Mouse (Mus musculus): ENCODE data around the gene Ucp3. TPM values are rescaled to one million over a fixed set of nuclear protein-coding genes. Genes with fewer than 3 reads are reported as not detected.

The Ucp3 gene
- polyA plus RNA-seq, 1 experiment from 2014 or later: 0.08 TPM

DNA sequence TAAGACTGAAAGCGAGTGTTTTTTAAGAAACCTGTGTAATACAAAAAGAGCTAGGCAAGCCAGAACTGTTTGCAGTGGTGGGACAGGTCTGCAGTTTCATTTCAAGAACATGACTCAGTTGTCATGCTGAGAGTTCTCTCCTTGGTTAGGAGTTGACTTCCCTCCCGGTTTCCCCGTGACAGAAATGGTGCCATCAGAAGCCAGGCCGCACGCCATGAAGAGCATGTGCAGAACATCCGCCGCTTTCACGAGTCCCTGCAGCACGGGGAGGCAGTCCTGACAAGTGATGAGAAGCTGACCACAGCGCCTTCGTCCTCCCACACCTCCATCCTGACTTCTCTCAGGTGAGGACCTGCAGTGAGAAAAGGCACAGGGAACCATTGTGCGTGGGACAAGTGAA, 24.3 kb upstream of the Ucp3 start:
- H3K27me3 ChIP-seq (ENCODE audit: control insufficient read depth, insufficient read depth, low read length): no peaks in the 10 kb centered on the region
- H3K9ac ChIP-seq (ENCODE audit: low read length): no peak overlapping the region
- H3K4me3 ChIP-seq (ENCODE audit: control insufficient read depth in 1 of 2, insufficient read depth in 1 of 2, low read depth in 1 of 2, low read length in 2 of 2): no peak overlapping the region
- H3K4me2 ChIP-seq (ENCODE audit: low read length): no peak overlapping the region
- H3K9me3 ChIP-seq (ENCODE audit: control insufficient read depth, low read length): no peaks in the 10 kb centered on the region
- peaks cover 80% of the 10 kb centered on the region for H3K36me3 ChIP-seq (ENCODE audit: control insufficient read depth, insufficient read depth, low read length)
- WGBS: 89% methylated on average over 12 of the region's 12 CpGs
- no peaks in the 10 kb centered on the region for H3K4me1 ChIP-seq (ENCODE audit: control insufficient read depth in 2 of 2, insufficient read depth in 2 of 2, low read length in 2 of 2)
- no peak overlapping the region for H3K27ac ChIP-seq (replicated peaks in 1 of 2; ENCODE audit: control insufficient read depth in 1 of 2, insufficient read depth in 1 of 2, low read depth in 2 of 2, low read length in 2 of 2)
- no peak for ATAC-seq (ENCODE audit: insufficient number of reproducible peaks, insufficient read depth, low FRiP score, low read depth)

DNA sequence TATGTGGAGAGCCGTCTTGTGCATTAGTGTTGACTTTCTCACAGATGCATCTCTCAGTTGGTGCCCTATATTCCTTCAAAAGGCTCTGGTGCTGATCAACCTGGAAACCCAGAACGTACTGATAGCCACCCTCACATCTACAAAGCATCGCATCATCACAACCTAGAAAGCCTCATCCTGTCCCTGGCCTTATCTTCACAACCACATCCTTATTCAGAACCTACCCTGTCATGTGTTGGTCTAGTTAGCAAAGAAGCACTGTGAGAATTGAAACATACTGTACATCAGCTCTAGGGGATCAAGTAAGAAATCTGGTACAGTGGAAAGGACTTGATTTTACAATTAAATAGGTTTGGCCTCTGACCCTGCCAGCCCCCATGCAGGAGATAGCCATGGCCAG, 23.8 kb upstream of the Ucp3 start:
- Histone ChIP-seq H3K36me3 (ENCODE audit: control insufficient read depth, insufficient read depth, low read length) (peaks cover 80% of the 10 kb centered on the region), H3K4me3 (ENCODE audit: control insufficient read depth in 1 of 2, insufficient read depth in 1 of 2, low read depth in 1 of 2, low read length in 2 of 2) (no peak overlapping the region), H3K4me1 (ENCODE audit: control insufficient read depth in 2 of 2, insufficient read depth in 2 of 2, low read length in 2 of 2) (no peaks in the 10 kb centered on the region), H3K9ac (ENCODE audit: low read length) (no peak overlapping the region), H3K27me3 (ENCODE audit: control insufficient read depth, insufficient read depth, low read length) (no peaks in the 10 kb centered on the region), H3K27ac (replicated peaks in 1 of 2; ENCODE audit: control insufficient read depth in 1 of 2, insufficient read depth in 1 of 2, low read depth in 2 of 2, low read length in 2 of 2) (no peak overlapping the region), H3K4me2 (ENCODE audit: low read length) (no peak overlapping the region), H3K9me3 (ENCODE audit: control insufficient read depth, low read length) (no peaks in the 10 kb centered on the region)
- ATAC-seq (ENCODE audit: insufficient number of reproducible peaks, insufficient read depth, low FRiP score, low read depth): no peak
- WGBS: 83% methylated on average over 3 of the region's 3 CpGs

DNA sequence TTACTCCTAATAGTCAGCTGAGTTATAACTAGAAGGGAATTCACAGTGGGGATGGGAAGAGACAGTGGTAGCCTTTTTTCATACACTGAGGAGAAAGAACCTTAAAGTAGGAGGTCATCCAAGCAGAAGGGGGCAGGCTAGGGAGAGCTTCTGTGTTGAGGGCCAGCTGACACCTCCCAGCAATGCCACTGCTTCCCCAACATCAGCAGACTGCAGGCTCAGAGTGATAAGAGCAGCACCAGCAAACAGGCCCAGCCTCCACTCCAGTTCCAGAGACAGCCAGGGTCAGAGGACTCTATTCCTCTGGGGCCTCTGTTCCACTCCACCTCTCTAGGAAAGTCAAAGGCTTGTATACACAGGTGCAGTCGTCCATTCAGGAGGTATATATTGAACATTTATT, 14.6 kb upstream of the Ucp3 start:
- WGBS: 55% methylated on average over 1 of the region's 1 CpGs
- Histone ChIP-seq H3K4me1 (ENCODE audit: control insufficient read depth in 2 of 2, insufficient read depth in 2 of 2, low read length in 2 of 2) (peaks cover 7 to 13% of the 10 kb centered on the region in 2 experiments), H3K36me3 (ENCODE audit: control insufficient read depth, insufficient read depth, low read length) (peaks cover 68% of the 10 kb centered on the region), H3K4me3 (ENCODE audit: control insufficient read depth in 1 of 2, insufficient read depth in 1 of 2, low read depth in 1 of 2, low read length in 2 of 2) (no peak overlapping the region), H3K27me3 (ENCODE audit: control insufficient read depth, insufficient read depth, low read length) (no peaks in the 10 kb centered on the region), H3K4me2 (ENCODE audit: low read length) (no peak overlapping the region), H3K27ac (replicated peaks in 1 of 2; ENCODE audit: control insufficient read depth in 1 of 2, insufficient read depth in 1 of 2, low read depth in 2 of 2, low read length in 2 of 2) (peak overlapping the region in 1 of 2 experiments; percentile 50; a peak in 1 of 4 replicates), H3K9me3 (ENCODE audit: control insufficient read depth, low read length) (no peaks in the 10 kb centered on the region), H3K9ac (ENCODE audit: low read length) (no peak overlapping the region)
- ATAC-seq (ENCODE audit: insufficient number of reproducible peaks, insufficient read depth, low FRiP score, low read depth): no peak

DNA sequence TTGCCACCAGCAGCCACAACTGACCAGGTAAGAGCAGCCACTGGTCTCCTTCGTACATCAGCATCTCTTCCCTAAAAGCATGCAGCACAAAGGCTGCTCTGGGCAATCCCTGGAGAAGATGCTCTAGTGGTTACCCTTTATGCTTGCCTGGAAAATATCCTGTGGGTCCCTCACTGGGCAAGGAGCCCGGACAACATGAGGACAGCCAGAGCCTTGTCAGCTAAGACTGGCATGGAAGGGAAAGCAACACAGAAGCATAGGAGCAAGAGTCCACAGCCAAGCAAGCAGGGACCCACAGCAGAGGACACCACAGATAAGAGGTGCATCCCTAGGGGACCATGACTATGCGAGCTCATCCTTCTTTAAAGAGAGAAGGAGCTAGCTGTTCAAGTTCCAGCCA, 12.9 kb upstream of the Ucp3 start:
- H3K4me1 ChIP-seq (ENCODE audit: control insufficient read depth in 2 of 2, insufficient read depth in 2 of 2, low read length in 2 of 2): peaks cover 10 to 21% of the 10 kb centered on the region in 2 experiments
- H3K9me3 ChIP-seq (ENCODE audit: control insufficient read depth, low read length): no peaks in the 10 kb centered on the region
- no peak overlapping the region for H3K4me2 ChIP-seq (ENCODE audit: low read length)
- H3K36me3 ChIP-seq (ENCODE audit: control insufficient read depth, insufficient read depth, low read length): peaks cover 62% of the 10 kb centered on the region
- no peak for ATAC-seq (ENCODE audit: insufficient number of reproducible peaks, insufficient read depth, low FRiP score, low read depth)
- no peak overlapping the region for H3K27ac ChIP-seq (replicated peaks in 1 of 2; ENCODE audit: control insufficient read depth in 1 of 2, insufficient read depth in 1 of 2, low read depth in 2 of 2, low read length in 2 of 2)
- no peaks in the 10 kb centered on the region for H3K27me3 ChIP-seq (ENCODE audit: control insufficient read depth, insufficient read depth, low read length)
- WGBS: 90% methylated on average over 3 of the region's 3 CpGs
- H3K9ac ChIP-seq (ENCODE audit: low read length): no peak overlapping the region
- no peak overlapping the region for H3K4me3 ChIP-seq (ENCODE audit: control insufficient read depth in 1 of 2, insufficient read depth in 1 of 2, low read depth in 1 of 2, low read length in 2 of 2)

DNA sequence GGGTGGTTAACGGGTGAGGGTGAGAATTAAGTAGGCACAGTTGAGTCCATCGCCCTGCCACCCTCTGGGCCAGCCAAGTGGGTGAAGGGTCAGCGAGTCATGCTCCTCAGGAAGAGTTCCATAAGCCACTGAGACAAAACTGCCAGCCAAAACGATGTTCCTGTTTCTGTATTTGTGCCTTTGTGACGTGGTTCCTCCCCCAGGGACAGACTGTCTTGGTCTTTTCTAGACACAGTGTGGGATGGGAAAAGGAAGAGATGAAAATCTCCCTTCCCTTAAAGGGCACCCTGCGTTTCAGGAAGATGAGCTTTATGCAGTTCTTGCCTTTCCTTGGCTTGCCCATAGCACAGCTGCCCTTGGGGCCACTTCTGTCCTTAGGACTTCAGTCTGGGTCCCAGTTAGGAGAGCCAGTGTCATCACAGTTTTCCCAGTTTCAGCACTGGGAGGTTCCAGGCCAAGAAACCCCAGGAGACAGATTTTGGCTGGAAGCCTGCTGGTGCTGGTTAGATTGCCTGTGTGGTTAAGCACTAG, 11.1 kb upstream of the Ucp3 start:
- no peaks in the 10 kb centered on the region for H3K27me3 ChIP-seq (ENCODE audit: control insufficient read depth, insufficient read depth, low read length)
- peaks cover 23 to 39% of the 10 kb centered on the region in 2 experiments for H3K4me1 ChIP-seq (ENCODE audit: control insufficient read depth in 2 of 2, insufficient read depth in 2 of 2, low read length in 2 of 2)
- no peak overlapping the region for H3K27ac ChIP-seq (replicated peaks in 1 of 2; ENCODE audit: control insufficient read depth in 1 of 2, insufficient read depth in 1 of 2, low read depth in 2 of 2, low read length in 2 of 2)
- H3K4me3 ChIP-seq (ENCODE audit: control insufficient read depth in 1 of 2, insufficient read depth in 1 of 2, low read depth in 1 of 2, low read length in 2 of 2): no peak overlapping the region
- H3K9me3 ChIP-seq (ENCODE audit: control insufficient read depth, low read length): no peaks in the 10 kb centered on the region
- ATAC-seq (ENCODE audit: insufficient number of reproducible peaks, insufficient read depth, low FRiP score, low read depth): no peak
- H3K9ac ChIP-seq (ENCODE audit: low read length): no peak overlapping the region
- H3K4me2 ChIP-seq (ENCODE audit: low read length): no peak overlapping the region
- peaks cover 43% of the 10 kb centered on the region for H3K36me3 ChIP-seq (ENCODE audit: control insufficient read depth, insufficient read depth, low read length)
- WGBS: 71% methylated on average over 6 of the region's 6 CpGs

DNA sequence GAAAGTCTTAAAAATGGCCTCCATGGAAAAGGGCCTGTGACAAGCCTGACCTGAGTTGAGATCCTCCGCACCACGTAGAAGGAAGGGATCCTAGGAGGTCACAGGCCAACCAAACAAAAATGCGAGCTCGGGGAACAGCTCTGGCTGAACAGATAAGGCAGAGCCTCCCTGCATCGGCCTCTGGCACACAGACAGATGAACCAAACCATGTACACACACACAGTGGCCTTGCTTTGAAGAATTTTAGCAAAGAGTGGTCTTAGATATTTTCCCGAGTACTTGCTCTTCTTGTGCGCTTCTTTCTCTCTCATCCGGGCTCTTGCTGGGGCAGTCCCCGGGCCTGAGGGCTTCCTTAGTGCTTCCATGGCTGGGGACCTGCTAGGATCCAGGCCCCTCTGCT, 9.6 kb upstream of the Ucp3 start:
- Histone ChIP-seq H3K27ac (replicated peaks in 1 of 2; ENCODE audit: control insufficient read depth in 1 of 2, insufficient read depth in 1 of 2, low read depth in 2 of 2, low read length in 2 of 2) (no peak overlapping the region), H3K4me2 (ENCODE audit: low read length) (no peak overlapping the region), H3K36me3 (ENCODE audit: control insufficient read depth, insufficient read depth, low read length) (peaks cover 40% of the 10 kb centered on the region), H3K4me1 (ENCODE audit: control insufficient read depth in 2 of 2, insufficient read depth in 2 of 2, low read length in 2 of 2) (peaks cover 26 to 41% of the 10 kb centered on the region in 2 experiments), H3K4me3 (ENCODE audit: control insufficient read depth in 1 of 2, insufficient read depth in 1 of 2, low read depth in 1 of 2, low read length in 2 of 2) (no peak overlapping the region), H3K9me3 (ENCODE audit: control insufficient read depth, low read length) (no peaks in the 10 kb centered on the region), H3K27me3 (ENCODE audit: control insufficient read depth, insufficient read depth, low read length) (no peaks in the 10 kb centered on the region), H3K9ac (ENCODE audit: low read length) (no peak overlapping the region)
- WGBS: 69% methylated on average over 9 of the region's 9 CpGs
- ATAC-seq (ENCODE audit: insufficient number of reproducible peaks, insufficient read depth, low FRiP score, low read depth): no peak

DNA sequence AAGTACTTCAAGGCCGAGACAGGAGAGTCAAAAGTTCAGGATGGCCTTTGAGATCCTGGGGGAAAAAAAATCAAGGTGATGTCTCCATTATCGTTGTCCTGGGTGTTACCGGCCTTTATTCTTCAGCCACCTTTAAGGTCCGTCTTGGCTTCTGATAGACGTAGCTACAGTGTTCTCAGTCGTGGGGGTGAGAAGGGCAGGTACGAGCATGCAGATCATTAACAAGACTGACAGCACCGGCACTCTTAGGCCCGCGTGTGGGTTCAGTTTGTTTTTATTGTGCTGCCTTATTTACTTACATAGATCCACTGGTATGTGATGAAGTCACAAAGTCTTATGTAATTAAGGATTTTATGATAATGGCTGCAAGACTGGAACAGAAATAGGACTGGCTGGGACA, 9.0 kb upstream of the Ucp3 start:
- no peaks in the 10 kb centered on the region for H3K9me3 ChIP-seq (ENCODE audit: control insufficient read depth, low read length)
- no peaks in the 10 kb centered on the region for H3K27me3 ChIP-seq (ENCODE audit: control insufficient read depth, insufficient read depth, low read length)
- no peak overlapping the region for H3K4me2 ChIP-seq (ENCODE audit: low read length)
- 86% methylated on average over 10 of the region's 10 CpGs for WGBS
- H3K9ac ChIP-seq (ENCODE audit: low read length): no peak overlapping the region
- no peak for ATAC-seq (ENCODE audit: insufficient number of reproducible peaks, insufficient read depth, low FRiP score, low read depth)
- no peak overlapping the region for H3K27ac ChIP-seq (replicated peaks in 1 of 2; ENCODE audit: control insufficient read depth in 1 of 2, insufficient read depth in 1 of 2, low read depth in 2 of 2, low read length in 2 of 2)
- peaks cover 38% of the 10 kb centered on the region for H3K36me3 ChIP-seq (ENCODE audit: control insufficient read depth, insufficient read depth, low read length)
- H3K4me1 ChIP-seq (ENCODE audit: control insufficient read depth in 2 of 2, insufficient read depth in 2 of 2, low read length in 2 of 2): peaks cover 27 to 42% of the 10 kb centered on the region in 2 experiments
- H3K4me3 ChIP-seq (ENCODE audit: control insufficient read depth in 1 of 2, insufficient read depth in 1 of 2, low read depth in 1 of 2, low read length in 2 of 2): no peak overlapping the region

DNA sequence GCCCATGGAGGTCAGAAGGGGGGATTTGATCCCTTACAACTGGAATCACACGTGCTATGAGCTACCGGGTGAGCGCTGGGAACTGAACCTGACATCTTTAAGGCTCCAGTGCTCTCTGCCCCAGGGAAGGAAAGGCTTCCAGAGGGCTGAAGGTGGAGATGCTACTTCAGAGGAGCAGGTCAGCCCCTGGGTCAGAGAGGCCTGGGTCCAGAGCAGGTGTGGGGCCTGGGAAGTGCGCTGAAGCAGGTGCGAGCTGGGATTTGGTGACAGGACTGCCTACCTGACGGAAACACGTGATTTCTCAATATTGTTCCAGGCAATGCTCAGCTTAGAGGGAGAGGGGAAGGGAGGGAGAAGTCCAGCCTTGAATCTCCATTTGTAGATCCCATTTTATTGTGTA, 8.5 kb upstream of the Ucp3 start:
- Histone ChIP-seq H3K4me3 (ENCODE audit: control insufficient read depth in 1 of 2, insufficient read depth in 1 of 2, low read depth in 1 of 2, low read length in 2 of 2) (no peak overlapping the region), H3K36me3 (ENCODE audit: control insufficient read depth, insufficient read depth, low read length) (peaks cover 36% of the 10 kb centered on the region), H3K27ac (replicated peaks in 1 of 2; ENCODE audit: control insufficient read depth in 1 of 2, insufficient read depth in 1 of 2, low read depth in 2 of 2, low read length in 2 of 2) (no peak overlapping the region), H3K27me3 (ENCODE audit: control insufficient read depth, insufficient read depth, low read length) (no peaks in the 10 kb centered on the region), H3K9ac (ENCODE audit: low read length) (no peak overlapping the region), H3K4me2 (ENCODE audit: low read length) (peak overlapping the region; percentile 6; the same call in 1 of the 2 replicates), H3K9me3 (ENCODE audit: control insufficient read depth, low read length) (no peaks in the 10 kb centered on the region), H3K4me1 (ENCODE audit: control insufficient read depth in 2 of 2, insufficient read depth in 2 of 2, low read length in 2 of 2) (peaks cover 31 to 44% of the 10 kb centered on the region in 2 experiments)
- 95% methylated on average over 7 of the region's 7 CpGs for WGBS
- ATAC-seq (ENCODE audit: insufficient number of reproducible peaks, insufficient read depth, low FRiP score, low read depth): no peak
